Mouse (Mus musculus) frontal cortex, postnatal 25 days (tissue): ENCODE measurements around the gene Slc26a10.

Source experiments
- DNase-seq, 2 experiments: peaks; one replicate each; pipeline ENCODE4 v3.0.0; 2022; ENCODE audit warnings: low spot score in 2 of 2

The Slc26a10 gene

GRCm38 (mm10) chr10:127132469-127132868 is 48.0 kb downstream of the Slc26a10 start:
- DNase-seq: no peak

DNA sequence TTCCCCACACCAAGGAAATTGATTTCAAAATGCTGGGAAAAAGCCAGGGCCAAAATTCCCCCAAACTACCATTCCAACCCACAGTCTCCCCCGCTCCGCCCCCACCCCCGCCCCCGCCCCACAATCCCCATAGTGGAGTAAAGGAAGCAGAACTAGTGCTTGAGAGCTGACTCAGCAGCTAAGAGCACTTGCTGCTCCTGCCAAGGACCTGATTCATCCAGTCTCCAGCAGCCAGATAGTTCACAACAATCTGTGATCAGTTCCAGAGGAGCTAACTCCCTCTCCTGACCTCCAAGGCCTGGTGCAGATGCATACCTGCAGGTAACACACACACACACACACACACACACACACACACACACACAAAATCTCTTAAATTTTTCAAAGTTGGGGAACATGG is 51.0 kb downstream of the Slc26a10 start:
- DNase-seq: no peak

DNA sequence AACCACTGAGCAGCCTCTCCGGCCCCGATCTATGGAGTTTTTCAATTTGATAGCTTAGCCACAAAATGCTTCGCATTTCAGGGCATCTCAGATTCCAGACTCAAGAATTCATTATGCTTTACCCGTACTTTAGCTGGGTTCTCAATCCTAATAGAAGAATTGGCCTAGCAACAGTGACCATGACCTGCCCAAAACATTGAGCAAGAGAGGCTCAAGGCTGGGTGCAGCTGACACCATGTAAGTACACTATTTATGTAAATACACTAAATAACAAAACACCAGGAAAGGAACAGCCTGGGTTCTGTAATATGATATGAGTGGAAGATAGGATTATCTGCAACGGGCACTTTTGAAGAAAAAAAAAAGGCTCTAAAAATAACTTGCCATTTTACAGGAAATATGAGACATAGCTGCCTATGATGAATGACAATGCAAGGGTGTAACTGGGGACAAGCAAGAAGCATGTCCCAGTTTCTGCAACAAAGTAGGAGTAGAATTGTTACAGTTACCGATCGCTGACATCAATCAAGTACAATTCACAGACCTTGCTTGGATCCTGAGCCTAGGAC is 52.6 kb downstream of the Slc26a10 start:
- no peak for DNase-seq

- no peak for DNase-seq
These were observed 53.9 kb downstream of the Slc26a10 start for GRCm38 (mm10) chr10:127126579-127126978.

DNA sequence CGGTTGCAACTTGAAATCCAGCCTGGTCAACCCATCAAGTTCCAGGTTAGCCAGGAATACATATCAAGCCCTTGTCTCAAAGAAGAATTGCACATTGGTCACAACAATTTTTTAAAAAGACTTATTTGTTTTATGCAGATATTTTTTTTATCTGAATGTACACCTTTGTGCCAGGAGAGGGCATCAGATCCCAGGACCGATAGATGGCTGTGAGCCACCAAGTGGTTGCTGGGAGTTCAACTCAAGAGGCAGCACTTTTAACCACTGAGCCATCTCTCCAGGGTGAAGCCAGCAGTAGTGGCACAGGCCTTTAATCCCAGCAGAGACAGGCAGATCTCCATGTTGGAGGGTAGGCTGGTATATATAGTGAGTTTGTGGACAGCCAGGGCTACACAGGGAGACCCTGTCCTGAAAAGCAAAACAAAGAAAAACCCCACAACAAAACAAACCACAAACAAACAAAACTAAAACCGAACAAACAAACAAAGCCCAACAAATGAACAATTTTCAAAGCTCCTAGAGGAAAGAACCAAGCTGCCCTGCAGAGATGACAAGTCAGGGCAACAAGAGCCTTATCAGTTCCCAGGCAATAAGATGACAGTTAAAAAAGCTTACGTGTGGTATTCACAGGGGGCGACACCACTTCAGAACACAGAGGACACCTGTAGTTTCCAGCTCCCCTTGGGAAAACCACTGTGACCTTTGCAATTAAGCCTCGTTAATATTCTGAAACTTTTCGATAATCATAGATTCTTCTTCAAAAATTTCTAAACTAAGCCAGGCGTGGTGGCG is 55.0 kb downstream of the Slc26a10 start:
- no peak for DNase-seq

GRCm38 (mm10) chr10:127123436-127123805 is 57.0 kb downstream of the Slc26a10 start:
- peak; percentile 66 to 74 for DNase-seq

- DNase-seq: peak in 1 of 2 experiments; percentile 47
These were observed 57.5 kb downstream of the Slc26a10 start for GRCm38 (mm10) chr10:127122784-127123435.

- no peak for DNase-seq
These were observed 58.4 kb downstream of the Slc26a10 start for GRCm38 (mm10) chr10:127122018-127122417.
